Mouse (Mus musculus): ENCODE measurements around the gene Rhox10.

GRCm38 (mm10) chrX:38066175-38066574 lies at the start of gene Rhox10:
- TF ChIP-seq IRF4 (IDR thresholded peaks at IDR 0.05; ENCODE audit: low read depth, low read length) (no peak), ELF1 (IDR thresholded peaks at IDR 0.05; ENCODE audit: low read depth, low read length) (no peak), TBP (conservative IDR thresholded peaks at IDR 0.05; ENCODE audit: low read depth, low read length) (no peak), CTCF (conservative IDR thresholded peaks at IDR 0.05 in 1 of 2, IDR thresholded peaks at IDR 0.05 in 1 of 2; ENCODE audit: low read depth in 2 of 2, low read length in 2 of 2) (no peak), EP300 (IDR thresholded peaks at IDR 0.05; ENCODE audit: low read length) (no peak), SMC3 (IDR thresholded peaks at IDR 0.05; ENCODE audit: low read depth, low read length) (no peak), MXI1 (IDR thresholded peaks at IDR 0.05; ENCODE audit: low read depth, low read length) (no peak), POLR2A (IDR thresholded peaks at IDR 0.05; ENCODE audit: low read depth, low read length) (no peak), ZNF384 (IDR thresholded peaks at IDR 0.05; ENCODE audit: low read depth, low read length) (no peak), ZMIZ1 (IDR thresholded peaks at IDR 0.05; ENCODE audit: low read depth, low read length) (no peak), ZKSCAN1 (IDR thresholded peaks at IDR 0.05; ENCODE audit: borderline replicate concordance, low read depth, low read length) (no peak)
